Mouse (Mus musculus) cerebellum, adult 11 months (tissue): ENCODE measurements around the gene Olfr15.

Experiments used
- DNase-seq: peaks from one replicate; pipeline ENCODE4 v3.0.0; 2022

Gene Olfr15

GRCm38 (mm10) chr16:3876346-3876745 is 45.7 kb downstream of the Olfr15 start:
- DNase-seq = no peak

GRCm38 (mm10) chr16:3884201-3885064 is 53.8 kb downstream of the Olfr15 start, which contains the start of the genes Zfp597 and Gm20695:
TSS of gene Zfp597 (minus strand) at chr16:3884561.
TSS of gene Gm20695 (plus strand) at chr16:3884648.
- peak; percentile 93 for DNase-seq

DNA sequence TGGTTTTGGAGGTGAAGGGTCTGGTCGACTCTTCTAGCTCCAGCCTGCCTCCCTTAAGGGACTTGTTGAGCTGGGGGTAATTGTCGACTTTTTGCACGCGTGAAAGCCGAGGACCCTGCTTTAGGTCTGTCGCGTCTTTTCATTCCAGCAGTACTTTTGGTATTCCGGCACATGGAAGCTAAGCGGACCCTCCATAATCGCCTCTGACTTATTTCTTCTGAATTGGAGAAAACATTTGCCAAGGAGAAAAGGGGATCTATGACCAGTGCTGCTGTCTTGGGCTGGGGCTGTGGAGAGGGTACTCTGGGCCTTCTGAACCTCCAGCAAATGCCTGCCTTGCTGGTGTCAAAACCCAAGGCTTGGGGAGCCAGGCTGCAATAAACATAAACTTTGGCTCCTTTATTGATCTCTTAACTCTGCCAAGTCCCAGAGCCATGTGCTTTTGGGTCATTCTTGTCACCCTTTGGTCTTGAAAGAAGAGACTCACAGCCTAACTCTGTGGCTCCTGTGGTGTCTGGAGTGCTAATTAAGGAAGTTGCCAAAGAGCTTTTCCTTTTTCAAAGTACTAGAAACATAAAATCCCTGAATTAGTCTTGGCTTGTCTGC is 54.5 kb downstream of the Olfr15 start:
- no peak for DNase-seq

GRCm38 (mm10) chr16:3891621-3892295 is 61.1 kb downstream of the Olfr15 start:
- no peak for DNase-seq

DNA sequence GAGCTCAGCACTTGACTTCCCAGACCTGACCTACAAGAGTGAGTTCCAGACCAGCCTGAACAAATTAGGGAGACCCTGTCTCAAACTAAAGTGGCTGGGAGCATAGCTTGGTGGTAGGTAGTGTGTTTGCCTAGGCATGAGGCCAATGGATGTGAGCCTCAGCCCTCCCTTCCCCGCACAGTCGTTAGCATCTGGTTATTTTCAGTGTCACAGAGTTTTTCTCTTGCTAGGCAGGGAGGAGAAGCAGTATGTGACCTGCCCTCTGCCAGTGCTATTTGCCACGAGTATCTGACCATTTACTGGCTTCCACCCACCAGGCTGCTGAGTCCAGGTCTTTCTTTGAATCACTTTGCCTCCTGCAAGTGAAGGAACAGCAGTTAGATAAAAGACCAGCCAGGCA is 63.1 kb downstream of the Olfr15 start:
- no peak for DNase-seq
